Mouse (Mus musculus) liver, embryonic 15.5 days (tissue): ENCODE measurements around the gene Bcat2. TPM values are rescaled to one million over a fixed set of nuclear protein-coding genes. Genes with fewer than 3 reads are reported as not detected.

Experiments used
- ATAC-seq: fragments of 200-750 bp; cut with Nextera tagmentation; 2 replicates; pipeline ENCODE4 v1.8.0; 2017; ENCODE audit warnings: moderate number of reproducible peaks, mild to moderate bottlenecking, moderate library complexity; ENCODE audit not compliant: insufficient read depth
- H3K27ac ChIP-seq: fragments of 300-500 bp; sonication (generic); replicated peaks from 2 replicates; pipeline ENCODE4 v1.5.1; 2015; ENCODE audit warnings: mild to moderate bottlenecking, inconsistent platforms
- H3K27me3 ChIP-seq: fragments of 300-500 bp; sonication (generic); 2 replicates; pipeline ENCODE4 v1.6.1; 2015; ENCODE audit warnings: mild to moderate bottlenecking, inconsistent platforms
- H3K36me3 ChIP-seq: fragments of 300-500 bp; sonication (generic); replicated peaks from 2 replicates; pipeline ENCODE4 v1.6.1; 2015; ENCODE audit warnings: moderate library complexity, mild to moderate bottlenecking, inconsistent platforms
- H3K4me1 ChIP-seq: fragments of 300-500 bp; sonication (generic); replicated peaks from 2 replicates; pipeline ENCODE4 v1.6.1; 2015; ENCODE audit warnings: inconsistent platforms
- H3K4me2 ChIP-seq: fragments of 300-500 bp; sonication (generic); 2 replicates; pipeline ENCODE4 v1.6.1; 2015; ENCODE audit warnings: moderate library complexity, mild to moderate bottlenecking, inconsistent platforms
- H3K4me3 ChIP-seq: fragments of 300-500 bp; sonication (generic); replicated peaks from 2 replicates; pipeline ENCODE4 v1.5.1; 2015; ENCODE audit warnings: mild to moderate bottlenecking, inconsistent platforms
- H3K9ac ChIP-seq: fragments of 300-500 bp; sonication (generic); 2 replicates; pipeline ENCODE4 v1.6.1; 2015; ENCODE audit warnings: moderate library complexity, mild to moderate bottlenecking, inconsistent platforms
- H3K9me3 ChIP-seq: fragments of 300-500 bp; sonication (generic); replicated peaks from 2 replicates; pipeline ENCODE4 v1.6.1; 2016; ENCODE audit warnings: inconsistent platforms
- WGBS: fragments of 180-500 bp; shearing (Covaris S2); methylation state at CpG from one replicate; pipeline ENCODE4 v1.1.7; 2015; ENCODE audit warnings: mixed read lengths; ENCODE audit not compliant: insufficient replicate concordance; 5-methylcytosine and 5-hydroxymethylcytosine counted together
- polyA plus RNA-seq: library from polyadenylated mRNA; unstranded; fragments of >200 nt; fragmentation: Nextera tagmentation; extraction: Ambion mirVana; gene quantifications from 2 replicates; pipeline ENCODE4 v1.2.1, GENCODE M21; 2015

Bcat2 gene
- polyA plus RNA-seq: 46.3 and 48.5 TPM in 2 replicates

- Histone ChIP-seq H3K36me3 (peaks cover 7% of the 10 kb centered on the region), H3K9me3 (no peaks in the 10 kb centered on the region), H3K9ac (peak within 1 kb of the TSS; percentile 74), H3K27me3 (no peaks in the 10 kb centered on the region), H3K4me2 (peak within 1 kb of the TSS; percentile 96), H3K4me1 (peaks cover 65% of the 10 kb centered on the region), H3K27ac (peak within 1 kb of the TSS; percentile 81), H3K4me3 (peak within 1 kb of the TSS; percentile 77)
- WGBS: 4% methylated on average over 42 of the region's 42 CpGs
- peak; percentile 30 for ATAC-seq
Observed at GRCm38 (mm10) chr7:45570103-45570741, at the start of gene Bcat2. TSS of gene Bcat2 (plus strand) at chr7:45570153.

GRCm38 (mm10) chr7:45520605-45521004 lies 49.3 kb upstream of the Bcat2 start:
- Histone ChIP-seq H3K4me1 (peaks cover 68% of the 10 kb centered on the region), H3K9me3 (no peaks in the 10 kb centered on the region), H3K36me3 (peaks cover 45% of the 10 kb centered on the region), H3K4me3 (0 out of 2 replicates have a peak overlapping the region, but pooled peaks have one; percentile 88), H3K9ac (no peak overlapping the region), H3K27me3 (no peaks in the 10 kb centered on the region), H3K4me2 (peak overlapping the region; percentile 77), H3K27ac (peak overlapping the region; percentile 100; the same call in 1 of the 2 replicates)
- 85% methylated on average over 7 of the region's 7 CpGs for WGBS
- ATAC-seq: no peak

GRCm38 (mm10) chr7:45521728-45522184 lies 48.2 kb upstream of the Bcat2 start:
- no peaks in the 10 kb centered on the region for H3K9me3 ChIP-seq
- H3K27me3 ChIP-seq: no peaks in the 10 kb centered on the region
- peaks cover 45% of the 10 kb centered on the region for H3K36me3 ChIP-seq
- peak overlapping the region; percentile 77 for H3K4me2 ChIP-seq
- peak overlapping the region; percentile 99 for H3K9ac ChIP-seq
- peak overlapping the region; percentile 100 for H3K27ac ChIP-seq
- H3K4me1 ChIP-seq: peaks cover 59% of the 10 kb centered on the region
- ATAC-seq: no peak
- WGBS: under 1% methylated on average over 28 of the region's 28 CpGs
- peak overlapping the region; percentile 88 for H3K4me3 ChIP-seq

- no peak for ATAC-seq
- Histone ChIP-seq H3K4me3 (peak overlapping the region; percentile 88), H3K4me1 (peaks cover 63% of the 10 kb centered on the region), H3K4me2 (peak overlapping the region; percentile 77), H3K9me3 (no peaks in the 10 kb centered on the region), H3K9ac (peak overlapping the region; percentile 99), H3K36me3 (peaks cover 45% of the 10 kb centered on the region), H3K27me3 (no peaks in the 10 kb centered on the region), H3K27ac (peak overlapping the region; percentile 100)
- WGBS: 48% methylated on average over 16 of the region's 16 CpGs
Observed at GRCm38 (mm10) chr7:45522194-45522752, 47.7 kb upstream of the Bcat2 start.

- ATAC-seq: no peak
Observed at GRCm38 (mm10) chr7:45522957-45523676, 46.8 kb upstream of the Bcat2 start.

GRCm38 (mm10) chr7:45523678-45524170 lies 46.2 kb upstream of the Bcat2 start:
- H3K27me3 ChIP-seq: no peaks in the 10 kb centered on the region
- H3K9me3 ChIP-seq: no peaks in the 10 kb centered on the region
- H3K9ac ChIP-seq: peak overlapping the region; percentile 99
- H3K4me3 ChIP-seq: peak overlapping the region; percentile 88
- WGBS: 50% methylated on average over 13 of the region's 13 CpGs
- H3K4me2 ChIP-seq: peak overlapping the region; percentile 77
- ATAC-seq: no peak
- peak overlapping the region; percentile 100 for H3K27ac ChIP-seq
- H3K36me3 ChIP-seq: peaks cover 45% of the 10 kb centered on the region
- peaks cover 61% of the 10 kb centered on the region for H3K4me1 ChIP-seq

More at GRCm38 (mm10) chr7:45522957-45523676, 46.8 kb upstream of the Bcat2 start:
- Histone ChIP-seq H3K4me2 (peak overlapping the region; percentile 77), H3K36me3 (peaks cover 45% of the 10 kb centered on the region), H3K4me1 (peaks cover 63% of the 10 kb centered on the region), H3K27me3 (no peaks in the 10 kb centered on the region), H3K9me3 (no peaks in the 10 kb centered on the region), H3K9ac (peak overlapping the region; percentile 99), H3K27ac (peak overlapping the region; percentile 100), H3K4me3 (peak overlapping the region; percentile 88)
- WGBS: 47% methylated on average over 18 of the region's 18 CpGs

GRCm38 (mm10) chr7:45524841-45525621 lies 44.9 kb upstream of the Bcat2 start:
- H3K9me3 ChIP-seq: no peaks in the 10 kb centered on the region
- H3K27me3 ChIP-seq: peaks cover 2% of the 10 kb centered on the region; the same call in 1 of the 2 replicates
- peak overlapping the region; percentile 99 for H3K9ac ChIP-seq
- peak overlapping the region; percentile 100 for H3K27ac ChIP-seq
- peak overlapping the region; percentile 77 for H3K4me2 ChIP-seq
- peak; percentile 87 for ATAC-seq
- H3K36me3 ChIP-seq: peaks cover 45% of the 10 kb centered on the region
- H3K4me1 ChIP-seq: peaks cover 60% of the 10 kb centered on the region
- WGBS: 2% methylated on average over 12 of the region's 12 CpGs
- peak overlapping the region; percentile 88 for H3K4me3 ChIP-seq

- Histone ChIP-seq H3K27ac (peak within 1 kb of the TSS; percentile 100), H3K4me2 (peak within 1 kb of the TSS; percentile 77), H3K36me3 (peaks cover 38% of the 10 kb centered on the region), H3K4me3 (peak within 1 kb of the TSS; percentile 88), H3K9me3 (no peaks in the 10 kb centered on the region), H3K9ac (peak within 1 kb of the TSS; percentile 99), H3K4me1 (peaks cover 59% of the 10 kb centered on the region), H3K27me3 (peaks cover 11% of the 10 kb centered on the region)
- peak; percentile 61 for ATAC-seq
- WGBS: under 1% methylated on average over 54 of the region's 54 CpGs
Observed at GRCm38 (mm10) chr7:45525809-45526473, 44.0 kb upstream of the Bcat2 start, which contains the start of the genes Ppp1r15a and Plekha4. TSS of gene Ppp1r15a (minus strand) at chr7:45526268. TSS of gene Plekha4 (plus strand) at chr7:45526330.

GRCm38 (mm10) chr7:45526474-45527120 lies 43.4 kb upstream of the Bcat2 start:
- peaks cover 33% of the 10 kb centered on the region for H3K36me3 ChIP-seq
- H3K4me2 ChIP-seq: peak overlapping the region; percentile 77
- 13% methylated on average over 7 of the region's 7 CpGs for whole genome bisulfite sequencing
- H3K9me3 ChIP-seq: no peaks in the 10 kb centered on the region
- ATAC-seq: no peak
- peaks cover 54% of the 10 kb centered on the region for H3K4me1 ChIP-seq
- H3K4me3 ChIP-seq: peak overlapping the region; percentile 88
- peak overlapping the region; percentile 69 for H3K9ac ChIP-seq
- H3K27ac ChIP-seq: peak overlapping the region; percentile 100
- peaks cover 16% of the 10 kb centered on the region for H3K27me3 ChIP-seq
